Mouse (Mus musculus): ENCODE measurements around the gene Clic3. TPM values are rescaled to one million over a fixed set of nuclear protein-coding genes. Genes with fewer than 3 reads are reported as not detected.

The Clic3 gene
- polyA plus RNA-seq, 1 experiment from 2014 or later = 2.2 TPM

GRCm38 (mm10) chr2:25460551-25461309, 4.1 kb downstream of the Clic3 start, which contains the start of gene Paxx:
Paxx (minus strand) TSS chr2:25461094.
- ATAC-seq (ENCODE audit: low FRiP score) = peak; percentile 90
- Histone ChIP-seq H3K27ac (peak within 1 kb of the TSS; percentile 93), H3K4me1 (replicated peaks; ENCODE audit: control insufficient read depth, insufficient read depth, low read length) (peaks cover 20% of the 10 kb centered on the region), H3K9me3 (ENCODE audit: control insufficient read depth, low read length) (no peaks in the 10 kb centered on the region), H3K36me3 (replicated peaks; ENCODE audit: control insufficient read depth, insufficient read depth) (peaks cover 17% of the 10 kb centered on the region), H3K4me3 (replicated peaks; ENCODE audit: low read length) (peak within 1 kb of the TSS; percentile 51), H3K9ac (peak within 1 kb of the TSS; percentile 78), H3K27me3 (ENCODE audit: control insufficient read depth, insufficient read depth, low read length) (no peaks in the 10 kb centered on the region), H3K4me2 (replicated peaks) (peak within 1 kb of the TSS; percentile 81)
- peak; percentile 90 for DNase-seq (ENCODE audit: low spot score)
- WGBS = under 1% methylated on average over 48 of the region's 48 CpGs

GRCm38 (mm10) chr2:25461407-25461806, 4.8 kb downstream of the Clic3 start:
- Histone ChIP-seq H3K9me3 (ENCODE audit: control insufficient read depth, low read length) (no peaks in the 10 kb centered on the region), H3K9ac (peak overlapping the region; percentile 78), H3K4me2 (replicated peaks) (peak overlapping the region; percentile 81), H3K4me3 (replicated peaks; ENCODE audit: low read length) (peak overlapping the region; percentile 51), H3K36me3 (replicated peaks; ENCODE audit: control insufficient read depth, insufficient read depth) (peaks cover 17% of the 10 kb centered on the region), H3K4me1 (replicated peaks; ENCODE audit: control insufficient read depth, insufficient read depth, low read length) (peaks cover 20% of the 10 kb centered on the region), H3K27me3 (ENCODE audit: control insufficient read depth, insufficient read depth, low read length) (no peaks in the 10 kb centered on the region), H3K27ac (peak overlapping the region; percentile 93)
- DNase-seq (ENCODE audit: low spot score) (no peak), ATAC-seq (ENCODE audit: low FRiP score) (peak; percentile 7; the same call in 1 of the 2 replicates)
- WGBS = 34% methylated on average over 3 of the region's 3 CpGs

- Histone ChIP-seq H3K27ac (no peak overlapping the region), H3K9me3 (ENCODE audit: control insufficient read depth, low read length) (no peaks in the 10 kb centered on the region), H3K4me1 (replicated peaks; ENCODE audit: control insufficient read depth, insufficient read depth, low read length) (peaks cover 20% of the 10 kb centered on the region), H3K4me3 (replicated peaks; ENCODE audit: low read length) (no peak overlapping the region), H3K4me2 (replicated peaks) (no peak overlapping the region), H3K9ac (no peak overlapping the region), H3K27me3 (ENCODE audit: control insufficient read depth, insufficient read depth, low read length) (no peaks in the 10 kb centered on the region), H3K36me3 (replicated peaks; ENCODE audit: control insufficient read depth, insufficient read depth) (peaks cover 7% of the 10 kb centered on the region; the same call in 1 of the 2 replicates)
- DNase-seq (ENCODE audit: low spot score) = no peak
- ATAC-seq (ENCODE audit: low FRiP score) = no peak
- WGBS = 85% methylated on average over 3 of the region's 3 CpGs
Observed at GRCm38 (mm10) chr2:25463630-25464029, 7.0 kb downstream of the Clic3 start.

- H3K9me3 ChIP-seq (ENCODE audit: control insufficient read depth, low read length) = no peaks in the 10 kb centered on the region
- H3K9ac ChIP-seq = no peak overlapping the region
- H3K4me1 ChIP-seq (replicated peaks; ENCODE audit: control insufficient read depth, insufficient read depth, low read length) = peaks cover 9% of the 10 kb centered on the region
- no peaks in the 10 kb centered on the region for H3K36me3 ChIP-seq (replicated peaks; ENCODE audit: control insufficient read depth, insufficient read depth)
- H3K27me3 ChIP-seq (ENCODE audit: control insufficient read depth, insufficient read depth, low read length) = no peaks in the 10 kb centered on the region
- H3K27ac ChIP-seq = no peak overlapping the region
- ATAC-seq (ENCODE audit: low FRiP score) (no peak), DNase-seq (ENCODE audit: low spot score) (no peak)
- H3K4me2 ChIP-seq (replicated peaks) = no peak overlapping the region
- no peak overlapping the region for H3K4me3 ChIP-seq (replicated peaks; ENCODE audit: low read length)
- 92% methylated on average over 2 of the region's 2 CpGs for WGBS
Observed at GRCm38 (mm10) chr2:25465256-25465655, 8.6 kb downstream of the Clic3 start.

- H3K4me1 ChIP-seq (replicated peaks; ENCODE audit: control insufficient read depth, insufficient read depth, low read length) = peaks cover 9% of the 10 kb centered on the region
- no peaks in the 10 kb centered on the region for H3K27me3 ChIP-seq (ENCODE audit: control insufficient read depth, insufficient read depth, low read length)
- H3K4me2 ChIP-seq (replicated peaks) = no peak overlapping the region
- no peak overlapping the region for H3K9ac ChIP-seq
- no peak overlapping the region for H3K4me3 ChIP-seq (replicated peaks; ENCODE audit: low read length)
- DNase-seq (ENCODE audit: low spot score) (no peak), ATAC-seq (ENCODE audit: low FRiP score) (no peak)
- no peaks in the 10 kb centered on the region for H3K36me3 ChIP-seq (replicated peaks; ENCODE audit: control insufficient read depth, insufficient read depth)
- H3K27ac ChIP-seq = no peak overlapping the region
- WGBS = 54% methylated on average over 10 of the region's 10 CpGs
- H3K9me3 ChIP-seq (ENCODE audit: control insufficient read depth, low read length) = no peaks in the 10 kb centered on the region
Observed at GRCm38 (mm10) chr2:25465816-25466635, 9.4 kb downstream of the Clic3 start.

GRCm38 (mm10) chr2:25467606-25468303, 11.1 kb downstream of the Clic3 start:
- 77% methylated on average over 14 of the region's 14 CpGs for WGBS

GRCm38 (mm10) chr2:25468962-25469915, 12.6 kb downstream of the Clic3 start:
- DNase-seq (ENCODE audit: low spot score) (peak; percentile 68), ATAC-seq (ENCODE audit: low FRiP score) (peak; percentile 63; the same call in 1 of the 2 replicates)
- Histone ChIP-seq H3K27ac (peak overlapping the region; percentile 59), H3K4me3 (replicated peaks; ENCODE audit: low read length) (no peak overlapping the region), H3K36me3 (replicated peaks; ENCODE audit: control insufficient read depth, insufficient read depth) (no peaks in the 10 kb centered on the region), H3K27me3 (ENCODE audit: control insufficient read depth, insufficient read depth, low read length) (no peaks in the 10 kb centered on the region), H3K9me3 (ENCODE audit: control insufficient read depth, low read length) (no peaks in the 10 kb centered on the region), H3K9ac (no peak overlapping the region), H3K4me1 (replicated peaks; ENCODE audit: control insufficient read depth, insufficient read depth, low read length) (peaks cover 5% of the 10 kb centered on the region; the same call in 1 of the 2 replicates), H3K4me2 (replicated peaks) (no peak overlapping the region)
- WGBS = 67% methylated on average over 10 of the region's 10 CpGs

More at GRCm38 (mm10) chr2:25467606-25468303, 11.1 kb downstream of the Clic3 start:
- Histone ChIP-seq H3K4me3 (replicated peaks; ENCODE audit: low read length) (no peak overlapping the region), H3K4me2 (replicated peaks) (no peak overlapping the region), H3K36me3 (replicated peaks; ENCODE audit: control insufficient read depth, insufficient read depth) (no peaks in the 10 kb centered on the region), H3K9ac (no peak overlapping the region), H3K4me1 (replicated peaks; ENCODE audit: control insufficient read depth, insufficient read depth, low read length) (peaks cover 5% of the 10 kb centered on the region; the same call in 1 of the 2 replicates), H3K9me3 (ENCODE audit: control insufficient read depth, low read length) (no peaks in the 10 kb centered on the region), H3K27ac (no peak overlapping the region), H3K27me3 (ENCODE audit: control insufficient read depth, insufficient read depth, low read length) (no peaks in the 10 kb centered on the region)
- ATAC-seq (ENCODE audit: low FRiP score) (no peak), DNase-seq (ENCODE audit: low spot score) (no peak)

GRCm38 (mm10) chr2:25469969-25470368, 13.3 kb downstream of the Clic3 start, which contains the start of gene Ptgds:
Ptgds (minus strand) TSS chr2:25470046.
- H3K4me1 ChIP-seq (replicated peaks; ENCODE audit: control insufficient read depth, insufficient read depth, low read length) = peaks cover 5% of the 10 kb centered on the region; the same call in 1 of the 2 replicates
- H3K4me2 ChIP-seq (replicated peaks) = no peak within 1 kb of the TSS
- no peaks in the 10 kb centered on the region for H3K27me3 ChIP-seq (ENCODE audit: control insufficient read depth, insufficient read depth, low read length)
- no peak within 1 kb of the TSS for H3K4me3 ChIP-seq (replicated peaks; ENCODE audit: low read length)
- no peaks in the 10 kb centered on the region for H3K9me3 ChIP-seq (ENCODE audit: control insufficient read depth, low read length)
- ATAC-seq (ENCODE audit: low FRiP score) = no peak
- peak within 1 kb of the TSS; percentile 59 for H3K27ac ChIP-seq
- no peak within 1 kb of the TSS for H3K9ac ChIP-seq
- 65% methylated on average over 6 of the region's 6 CpGs for WGBS
- no peak for DNase-seq (ENCODE audit: low spot score)
- H3K36me3 ChIP-seq (replicated peaks; ENCODE audit: control insufficient read depth, insufficient read depth) = no peaks in the 10 kb centered on the region

Measured in hindbrain, embryonic 14.5 days (tissue).